Mouse (Mus musculus) midbrain, embryonic 15.5 days (tissue): ENCODE measurements at regions not wholly inside any gene's neighbourhood (a gene's known extent, or its start where the extent isn't known, plus 50 kb on each side); places are given as distances from the start of the nearest gene placed in this dataset.

Source experiments
- ATAC-seq: fragments of 200-750 bp; cut with Nextera tagmentation; replicated peaks from 2 replicates; pipeline ENCODE4 v1.8.0; 2017; ENCODE audit warnings: moderate TSS enrichment
- H3K27ac ChIP-seq: fragments of 300-500 bp; sonication (generic); 2 replicates; pipeline ENCODE4 v1.5.1; 2015; ENCODE audit warnings: mild to moderate bottlenecking, inconsistent platforms
- H3K27me3 ChIP-seq: fragments of 300-500 bp; sonication (generic); replicated peaks from 2 replicates; pipeline ENCODE4 v1.6.1; 2015; ENCODE audit warnings: inconsistent platforms
- H3K36me3 ChIP-seq: fragments of 300-500 bp; sonication (generic); replicated peaks from 2 replicates; pipeline ENCODE4 v1.6.1; 2015; ENCODE audit warnings: inconsistent platforms
- H3K4me1 ChIP-seq: fragments of 300-500 bp; sonication (generic); 2 replicates; pipeline ENCODE4 v1.6.1; 2015; ENCODE audit warnings: inconsistent platforms
- H3K4me2 ChIP-seq: fragments of 300-500 bp; sonication (generic); 2 replicates; pipeline ENCODE4 v1.6.1; 2015; ENCODE audit warnings: inconsistent platforms, mild to moderate bottlenecking, moderate library complexity
- H3K4me3 ChIP-seq: fragments of 300-500 bp; sonication (generic); 2 replicates; pipeline ENCODE4 v1.5.1; 2015; ENCODE audit warnings: mild to moderate bottlenecking, inconsistent platforms
- H3K9ac ChIP-seq: fragments of 300-500 bp; sonication (generic); 2 replicates; pipeline ENCODE4 v1.6.1; 2015; ENCODE audit warnings: mild to moderate bottlenecking, inconsistent platforms
- H3K9me3 ChIP-seq: fragments of 300-500 bp; sonication (generic); 2 replicates; pipeline ENCODE4 v1.6.1; 2016; ENCODE audit warnings: inconsistent platforms
- WGBS: fragments of 180-500 bp; shearing (Covaris S2); methylation state at CpG from one replicate; pipeline ENCODE4 v1.1.7; 2015; ENCODE audit warnings: mixed read lengths; 5-methylcytosine and 5-hydroxymethylcytosine counted together

GRCm38 (mm10) chr5:75347774-75348116 lies 195.7 kb downstream of the Pdgfra start:
- 25% methylated on average over 5 of the region's 5 CpGs for WGBS

GRCm38 (mm10) chr5:75355266-75355665 lies 203.2 kb downstream of the Pdgfra start:
- Histone ChIP-seq H3K36me3 (no peaks in the 10 kb centered on the region), H3K4me2 (no peak overlapping the region), H3K4me3 (no peak overlapping the region), H3K9me3 (no peaks in the 10 kb centered on the region), H3K27me3 (peaks cover 14% of the 10 kb centered on the region), H3K9ac (no peak overlapping the region), H3K27ac (no peak overlapping the region), H3K4me1 (no peaks in the 10 kb centered on the region)
- no peak for ATAC-seq
- WGBS: 33% methylated on average over 1 of the region's 1 CpGs

More at GRCm38 (mm10) chr5:75347774-75348116, 195.7 kb downstream of the Pdgfra start:
- H3K27ac ChIP-seq: no peak overlapping the region
- H3K4me3 ChIP-seq: no peak overlapping the region
- no peak for ATAC-seq
- H3K36me3 ChIP-seq: no peaks in the 10 kb centered on the region
- H3K4me2 ChIP-seq: no peak overlapping the region
- H3K4me1 ChIP-seq: peaks cover 7% of the 10 kb centered on the region
- no peaks in the 10 kb centered on the region for H3K9me3 ChIP-seq
- H3K27me3 ChIP-seq: peaks cover 30% of the 10 kb centered on the region
- no peak overlapping the region for H3K9ac ChIP-seq

GRCm38 (mm10) chr5:75358869-75359268 lies 206.8 kb downstream of the Pdgfra start:
- Histone ChIP-seq H3K9ac (no peak overlapping the region), H3K36me3 (no peaks in the 10 kb centered on the region), H3K4me2 (no peak overlapping the region), H3K27ac (no peak overlapping the region), H3K4me3 (no peak overlapping the region), H3K9me3 (no peaks in the 10 kb centered on the region), H3K4me1 (no peaks in the 10 kb centered on the region), H3K27me3 (no peaks in the 10 kb centered on the region)
- WGBS: 83% methylated on average over 5 of the region's 5 CpGs
- no peak for ATAC-seq

GRCm38 (mm10) chr5:75363832-75364231 lies 210.9 kb upstream of the Kit start:
- Histone ChIP-seq H3K9ac (no peak overlapping the region), H3K27ac (no peak overlapping the region), H3K4me3 (no peak overlapping the region), H3K36me3 (no peaks in the 10 kb centered on the region), H3K9me3 (no peaks in the 10 kb centered on the region), H3K4me2 (no peak overlapping the region), H3K4me1 (no peaks in the 10 kb centered on the region), H3K27me3 (no peaks in the 10 kb centered on the region)
- 92% methylated on average over 6 of the region's 6 CpGs for WGBS
- no peak for ATAC-seq

GRCm38 (mm10) chr5:75367282-75367681 lies 207.4 kb upstream of the Kit start:
- ATAC-seq: no peak
- Histone ChIP-seq H3K27ac (no peak overlapping the region), H3K36me3 (no peaks in the 10 kb centered on the region), H3K27me3 (no peaks in the 10 kb centered on the region), H3K4me2 (no peak overlapping the region), H3K9ac (no peak overlapping the region), H3K4me3 (no peak overlapping the region), H3K4me1 (no peaks in the 10 kb centered on the region), H3K9me3 (no peaks in the 10 kb centered on the region)
- WGBS: 79% methylated on average over 5 of the region's 5 CpGs

- 87% methylated on average over 5 of the region's 5 CpGs for WGBS
- Histone ChIP-seq H3K27ac (no peak overlapping the region), H3K4me1 (no peaks in the 10 kb centered on the region), H3K27me3 (no peaks in the 10 kb centered on the region), H3K4me3 (no peak overlapping the region), H3K9me3 (no peaks in the 10 kb centered on the region), H3K4me2 (no peak overlapping the region), H3K9ac (no peak overlapping the region), H3K36me3 (no peaks in the 10 kb centered on the region)
- no peak for ATAC-seq
Measured at GRCm38 (mm10) chr5:75368691-75369090, 206.0 kb upstream of the Kit start.

- no peak overlapping the region for H3K4me3 ChIP-seq
- no peak overlapping the region for H3K4me2 ChIP-seq
- no peak overlapping the region for H3K27ac ChIP-seq
- 68% methylated on average over 3 of the region's 3 CpGs for WGBS
- no peak for ATAC-seq
- H3K4me1 ChIP-seq: peaks cover 8% of the 10 kb centered on the region; the same call in 1 of the 2 replicates
- no peaks in the 10 kb centered on the region for H3K9me3 ChIP-seq
- H3K36me3 ChIP-seq: no peaks in the 10 kb centered on the region
- no peaks in the 10 kb centered on the region for H3K27me3 ChIP-seq
- H3K9ac ChIP-seq: no peak overlapping the region
Measured at GRCm38 (mm10) chr5:75372849-75373248, 201.9 kb upstream of the Kit start.

- no peak overlapping the region for H3K4me3 ChIP-seq
- peaks cover 10% of the 10 kb centered on the region; the same call in 1 of the 2 replicates for H3K4me1 ChIP-seq
- H3K27me3 ChIP-seq: no peaks in the 10 kb centered on the region
- no peaks in the 10 kb centered on the region for H3K9me3 ChIP-seq
- no peaks in the 10 kb centered on the region for H3K36me3 ChIP-seq
- ATAC-seq: no peak
- no peak overlapping the region for H3K9ac ChIP-seq
- H3K4me2 ChIP-seq: 0 out of 2 replicates have a peak overlapping the region, but pooled peaks have one; percentile 11
- H3K27ac ChIP-seq: no peak overlapping the region
- 49% methylated on average over 19 of the region's 19 CpGs for WGBS
Measured at GRCm38 (mm10) chr5:75377311-75378300, 197.1 kb upstream of the Kit start.

- Histone ChIP-seq H3K9me3 (no peaks in the 10 kb centered on the region), H3K27ac (no peak overlapping the region), H3K9ac (no peak overlapping the region), H3K4me1 (peaks cover 10% of the 10 kb centered on the region; the same call in 1 of the 2 replicates), H3K27me3 (no peaks in the 10 kb centered on the region), H3K36me3 (no peaks in the 10 kb centered on the region), H3K4me3 (no peak overlapping the region), H3K4me2 (no peak overlapping the region)
- WGBS: 32% methylated on average over 2 of the region's 2 CpGs
- no peak for ATAC-seq
Measured at GRCm38 (mm10) chr5:75378655-75379054, 196.1 kb upstream of the Kit start.

- 75% methylated on average over 1 of the region's 1 CpGs for WGBS
- no peaks in the 10 kb centered on the region for H3K9me3 ChIP-seq
- H3K27me3 ChIP-seq: no peaks in the 10 kb centered on the region
- peaks cover 10% of the 10 kb centered on the region; the same call in 1 of the 2 replicates for H3K4me1 ChIP-seq
- H3K27ac ChIP-seq: no peak overlapping the region
- no peak overlapping the region for H3K9ac ChIP-seq
- H3K4me2 ChIP-seq: no peak overlapping the region
- no peak overlapping the region for H3K4me3 ChIP-seq
- no peak for ATAC-seq
- H3K36me3 ChIP-seq: no peaks in the 10 kb centered on the region
Measured at GRCm38 (mm10) chr5:75380340-75380739, 194.4 kb upstream of the Kit start.

GRCm38 (mm10) chr5:75382138-75382537 lies 192.6 kb upstream of the Kit start:
- Histone ChIP-seq H3K4me2 (no peak overlapping the region), H3K9ac (no peak overlapping the region), H3K9me3 (no peaks in the 10 kb centered on the region), H3K36me3 (no peaks in the 10 kb centered on the region), H3K4me1 (peaks cover 9% of the 10 kb centered on the region; the same call in 1 of the 2 replicates), H3K27me3 (no peaks in the 10 kb centered on the region), H3K4me3 (no peak overlapping the region), H3K27ac (no peak overlapping the region)
- WGBS: 94% methylated on average over 3 of the region's 3 CpGs
- ATAC-seq: no peak

GRCm38 (mm10) chr5:75387886-75388454 lies 186.7 kb upstream of the Kit start:
- ATAC-seq: no peak
- H3K27ac ChIP-seq: no peak overlapping the region
- WGBS: 44% methylated on average over 13 of the region's 13 CpGs

More at GRCm38 (mm10) chr5:75387886-75388454, 186.7 kb upstream of the Kit start:
- Histone ChIP-seq H3K9ac (no peak overlapping the region), H3K4me1 (peaks cover 6% of the 10 kb centered on the region; the same call in 1 of the 2 replicates), H3K4me2 (peak overlapping the region; percentile 18; the same call in 1 of the 2 replicates), H3K9me3 (no peaks in the 10 kb centered on the region), H3K27me3 (no peaks in the 10 kb centered on the region), H3K4me3 (no peak overlapping the region), H3K36me3 (no peaks in the 10 kb centered on the region)
